Mouse (Mus musculus) midbrain, embryonic 12.5 days (tissue): ENCODE results near the gene Rps6kl1. TPM values are rescaled to one million over a fixed set of nuclear protein-coding genes. Genes with fewer than 3 reads are reported as not detected.

Experiments used
- ATAC-seq: fragments of 200-750 bp; cut with Nextera tagmentation; 2 replicates; pipeline ENCODE4 v1.8.0; 2017; ENCODE audit warnings: low read depth, moderate TSS enrichment, moderate library complexity; ENCODE audit not compliant: low FRiP score
- H3K27ac ChIP-seq: fragments of 300-500 bp; sonication (generic); replicated peaks from 2 replicates; pipeline ENCODE4 v1.5.1; 2016; ENCODE audit warnings: mild to moderate bottlenecking
- H3K27me3 ChIP-seq: fragments of 300-500 bp; sonication (generic); 2 replicates; pipeline ENCODE4 v1.6.1; 2016; ENCODE audit warnings: mild to moderate bottlenecking
- H3K36me3 ChIP-seq: fragments of 300-500 bp; sonication (generic); 2 replicates; pipeline ENCODE4 v1.6.1; 2016
- H3K4me1 ChIP-seq: fragments of 300-500 bp; sonication (generic); 2 replicates; pipeline ENCODE4 v1.6.1; 2016
- H3K4me2 ChIP-seq: fragments of 300-500 bp; sonication (generic); replicated peaks from 2 replicates; pipeline ENCODE4 v1.6.1; 2016; ENCODE audit warnings: mild to moderate bottlenecking, moderate library complexity
- H3K4me3 ChIP-seq: fragments of 300-500 bp; sonication (generic); 2 replicates; pipeline ENCODE4 v1.5.1; 2016; ENCODE audit warnings: mild to moderate bottlenecking
- H3K9ac ChIP-seq: fragments of 300-500 bp; sonication (generic); replicated peaks from 2 replicates; pipeline ENCODE4 v1.6.1; 2016; ENCODE audit warnings: mild to moderate bottlenecking, moderate library complexity
- H3K9me3 ChIP-seq: fragments of 300-500 bp; sonication (generic); 2 replicates; pipeline ENCODE4 v1.6.1; 2016; ENCODE audit warnings: mild to moderate bottlenecking
- WGBS: fragments of 180-500 bp; shearing (Covaris S2); methylation state at CpG from one replicate; pipeline ENCODE4 v1.1.7; 2016; 5-methylcytosine and 5-hydroxymethylcytosine counted together
- polyA plus RNA-seq: library from polyadenylated mRNA; unstranded; fragments of >200 nt; fragmentation: Nextera tagmentation; extraction: Ambion mirVana; gene quantifications from 2 replicates; pipeline ENCODE4 v1.2.1, GENCODE M21; 2016

Rps6kl1 gene
- polyA plus RNA-seq, 1 experiment from 2014 or later = 6.1 TPM

DNA sequence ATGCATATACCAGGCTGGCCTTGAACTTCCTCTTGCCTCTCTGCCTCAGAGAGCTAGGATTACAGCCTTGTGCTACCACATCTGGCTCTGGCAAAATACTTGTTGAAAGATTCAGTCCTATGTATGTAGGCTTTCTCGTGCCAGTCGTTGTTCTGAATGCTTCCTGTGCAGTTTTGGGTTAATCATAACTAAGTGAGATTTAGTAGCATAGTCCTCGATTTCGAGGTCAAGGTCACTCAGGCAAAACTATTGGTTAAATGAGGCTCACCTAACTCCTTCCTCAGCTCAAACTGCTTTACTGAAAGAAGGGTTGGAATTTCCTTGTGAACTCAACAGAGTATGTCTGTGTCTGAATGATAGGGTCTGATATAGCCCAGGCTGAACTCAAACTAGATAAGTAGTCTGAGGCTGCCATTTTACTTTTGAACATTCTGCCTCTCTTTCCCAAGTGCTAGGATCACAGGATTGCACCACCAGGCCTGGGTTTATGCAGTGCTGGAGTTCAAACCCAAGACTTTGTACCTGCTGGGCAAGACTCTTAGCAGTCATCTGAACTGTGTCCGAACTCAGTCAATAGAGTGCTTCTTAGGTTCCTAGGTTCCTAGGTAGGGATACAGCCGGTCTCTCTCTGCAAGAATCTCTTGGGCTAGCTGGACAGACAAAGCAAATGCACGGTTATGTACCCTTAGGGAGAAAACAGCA is 38.4 kb downstream of the Rps6kl1 start:
- Histone ChIP-seq H3K4me2 (no peak overlapping the region; the same call in 1 of the 2 replicates), H3K4me3 (no peak overlapping the region)
- WGBS = 91% methylated on average over 7 of the region's 7 CpGs

DNA sequence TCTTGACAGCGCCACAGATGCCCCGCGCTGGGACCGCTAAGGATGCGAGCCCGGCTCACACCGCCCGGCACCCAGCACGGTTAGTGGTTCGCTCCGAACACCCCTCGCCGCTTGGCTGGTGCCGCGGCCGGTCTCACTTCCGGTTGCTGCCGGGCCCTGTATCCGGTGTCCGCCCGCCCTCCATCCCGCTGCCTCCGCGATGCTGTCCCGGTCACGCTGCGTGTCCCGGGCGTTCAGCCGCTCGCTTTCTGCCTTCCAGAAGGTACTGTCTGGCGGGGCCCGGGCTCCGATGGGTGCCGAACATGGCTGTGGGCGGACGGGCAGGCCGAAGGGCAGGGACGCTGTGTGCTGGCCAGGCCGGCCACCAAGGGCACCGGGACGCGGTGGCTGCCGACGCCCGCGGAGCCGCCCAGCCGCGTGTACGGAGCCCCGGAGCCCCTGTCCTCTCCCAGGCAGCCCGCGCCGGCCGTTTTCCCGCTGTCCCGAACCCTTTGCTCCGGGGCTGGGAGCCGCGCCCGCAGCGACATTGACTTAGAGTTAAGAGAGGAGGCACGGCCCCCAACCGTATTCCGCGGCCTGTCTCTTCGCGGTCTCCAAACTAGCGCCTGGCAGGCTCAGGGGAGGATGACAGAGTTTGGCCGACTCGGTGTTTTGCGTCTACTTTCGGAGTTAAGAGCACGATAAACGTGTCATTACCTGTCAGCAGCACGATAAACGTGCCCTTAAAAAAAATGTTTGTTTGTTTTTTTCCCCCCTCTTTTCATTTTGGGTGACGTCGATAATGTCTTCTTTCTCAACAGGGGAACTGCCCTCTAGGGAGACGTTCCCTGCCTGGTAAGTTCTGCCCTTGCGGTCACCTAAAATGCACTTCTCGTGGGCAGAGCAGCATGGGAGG is 40.1 kb downstream of the Rps6kl1 start, which contains the start of the genes Prox2 and Dlst:
TSS of gene Prox2 (minus strand) at position 62 of the 895 bp plus-strand sequence.
TSS of gene Dlst (plus strand) at position 136 of the 895 bp plus-strand sequence.
- Histone ChIP-seq H3K4me1 (peaks cover 39% of the 10 kb centered on the region), H3K4me3 (peak within 1 kb of the TSS; percentile 100), H3K9ac (peak within 1 kb of the TSS; percentile 98), H3K4me2 (peak within 1 kb of the TSS; percentile 95), H3K27ac (peak within 1 kb of the TSS; percentile 81), H3K9me3 (no peaks in the 10 kb centered on the region), H3K36me3 (0 out of 2 replicates have a peak, but pooled peaks cover 5% of the 10 kb centered on the region), H3K27me3 (no peaks in the 10 kb centered on the region)
- peak; percentile 97 for ATAC-seq
- under 1% methylated on average over 83 of the region's 83 CpGs for WGBS

More for the DNA sequence above, 38.4 kb downstream of the Rps6kl1 start:
- peaks cover 11% of the 10 kb centered on the region; the same call in 1 of the 2 replicates for H3K36me3 ChIP-seq
- peaks cover 32% of the 10 kb centered on the region for H3K4me1 ChIP-seq
- no peak overlapping the region for H3K27ac ChIP-seq
- ATAC-seq = no peak
- H3K9me3 ChIP-seq = no peaks in the 10 kb centered on the region
- no peaks in the 10 kb centered on the region for H3K27me3 ChIP-seq
- no peak overlapping the region; the same call in 1 of the 2 replicates for H3K9ac ChIP-seq

DNA sequence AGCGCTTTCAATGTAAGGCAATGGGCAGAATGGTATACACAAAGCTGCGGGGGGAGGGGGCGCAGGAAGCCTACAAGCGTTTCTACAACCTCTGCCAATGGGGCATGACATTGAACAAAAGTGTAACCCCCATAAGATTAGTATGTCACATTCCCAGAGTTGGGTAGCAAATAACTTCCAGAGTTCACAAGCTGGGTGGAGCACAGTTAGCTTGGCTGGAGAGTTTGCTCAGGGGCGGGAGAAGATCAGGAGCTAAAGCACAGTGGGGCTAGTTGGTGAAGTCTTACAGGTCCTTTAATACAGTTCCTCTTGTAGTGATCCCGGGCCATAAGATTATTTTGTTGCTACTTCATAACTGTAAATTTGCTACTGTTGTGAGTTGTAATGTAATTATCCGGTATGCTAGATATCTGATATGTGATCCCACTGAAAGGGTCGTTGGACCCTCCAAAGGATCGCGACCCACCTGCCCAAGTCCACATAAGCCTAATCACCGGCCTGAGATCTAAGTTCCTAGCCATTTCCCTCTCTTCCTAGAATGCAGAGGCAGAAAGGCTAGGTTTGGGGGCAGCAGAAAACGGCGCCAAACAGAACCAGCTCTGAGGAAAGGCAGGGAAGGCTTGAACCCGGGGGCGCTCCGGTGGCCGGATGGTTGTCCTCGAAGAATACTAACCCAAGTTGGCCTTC is 40.9 kb downstream of the Rps6kl1 start:
- H3K9me3 ChIP-seq = no peaks in the 10 kb centered on the region
- H3K9ac ChIP-seq = peak overlapping the region; percentile 98
- peak overlapping the region; percentile 100 for H3K4me3 ChIP-seq
- H3K27me3 ChIP-seq = no peaks in the 10 kb centered on the region
- 15% methylated on average over 18 of the region's 18 CpGs for WGBS
- peaks cover 39% of the 10 kb centered on the region for H3K4me1 ChIP-seq
- peak overlapping the region; percentile 81 for H3K27ac ChIP-seq
- no peak for ATAC-seq
- H3K4me2 ChIP-seq = peak overlapping the region; percentile 95
- 0 out of 2 replicates have a peak, but pooled peaks cover 5% of the 10 kb centered on the region for H3K36me3 ChIP-seq

DNA sequence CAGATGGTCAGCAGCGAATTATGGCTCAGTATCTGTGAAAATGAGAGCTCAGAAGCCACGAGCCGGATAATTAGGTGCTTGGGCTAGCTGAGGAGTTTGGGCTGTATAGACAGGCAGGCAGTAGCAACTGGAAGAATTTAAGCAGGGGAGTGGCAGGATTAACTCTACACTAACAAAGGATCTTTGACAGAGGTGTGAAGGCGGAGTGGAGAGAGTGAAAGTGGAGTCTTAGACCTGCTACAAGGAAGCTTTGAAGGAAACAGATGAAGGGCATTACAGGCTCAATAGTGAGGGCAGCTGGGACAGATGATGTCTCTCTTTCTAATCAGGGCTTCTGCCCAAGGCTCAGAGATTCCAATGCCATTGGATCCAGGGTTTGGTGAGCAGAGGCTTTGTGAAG is 41.6 kb downstream of the Rps6kl1 start:
- 22% methylated on average over 4 of the region's 4 CpGs for WGBS
- Histone ChIP-seq H3K4me1 (peaks cover 39% of the 10 kb centered on the region), H3K4me2 (peak overlapping the region; percentile 95; the same call in 1 of the 2 replicates), H3K9ac (0 out of 2 replicates have a peak overlapping the region, but pooled peaks have one; percentile 24), H3K4me3 (no peak overlapping the region), H3K9me3 (no peaks in the 10 kb centered on the region), H3K36me3 (no peaks in the 10 kb centered on the region), H3K27me3 (no peaks in the 10 kb centered on the region), H3K27ac (no peak overlapping the region)
- ATAC-seq = no peak

- 55% methylated on average over 3 of the region's 3 CpGs for WGBS
- Histone ChIP-seq H3K27me3 (no peaks in the 10 kb centered on the region), H3K27ac (no peak overlapping the region), H3K4me2 (no peak overlapping the region), H3K9me3 (no peaks in the 10 kb centered on the region), H3K4me1 (peaks cover 39% of the 10 kb centered on the region), H3K9ac (no peak overlapping the region), H3K4me3 (no peak overlapping the region), H3K36me3 (no peaks in the 10 kb centered on the region)
- ATAC-seq = no peak
These were observed 42.4 kb downstream of the Rps6kl1 start for GRCm38 (mm10) chr12:85108643-85109042.

GRCm38 (mm10) chr12:85106292-85106691 is 44.8 kb downstream of the Rps6kl1 start:
- H3K4me3 ChIP-seq = no peak overlapping the region
- H3K36me3 ChIP-seq = no peaks in the 10 kb centered on the region
- H3K27ac ChIP-seq = no peak overlapping the region
- no peaks in the 10 kb centered on the region for H3K27me3 ChIP-seq
- H3K4me2 ChIP-seq = peak overlapping the region; percentile 13; the same call in 1 of the 2 replicates
- no peak overlapping the region for H3K9ac ChIP-seq
- H3K9me3 ChIP-seq = no peaks in the 10 kb centered on the region
- ATAC-seq = no peak
- H3K4me1 ChIP-seq = peaks cover 23% of the 10 kb centered on the region
- WGBS = 5% methylated on average over 8 of the region's 8 CpGs

DNA sequence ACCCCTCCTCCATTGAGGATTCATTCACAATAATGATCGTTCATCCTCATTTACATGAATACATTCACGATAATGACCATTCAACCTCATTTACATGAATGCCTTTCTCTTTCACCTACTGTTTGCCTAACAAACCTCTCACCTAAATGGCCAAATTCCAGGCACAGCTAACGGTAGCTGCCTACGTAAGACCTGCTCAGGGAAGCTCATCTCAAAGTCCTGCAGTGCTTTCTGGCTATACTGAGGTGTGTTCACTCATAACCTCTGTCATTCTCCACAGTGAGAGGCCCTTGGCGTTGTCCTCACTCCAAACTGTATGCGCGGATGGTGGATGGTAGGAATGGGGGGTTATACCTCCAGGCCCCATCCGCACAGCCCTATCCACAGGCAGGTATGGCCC is 46.3 kb downstream of the Rps6kl1 start:
- no peaks in the 10 kb centered on the region for H3K36me3 ChIP-seq
- no peak for ATAC-seq
- H3K4me1 ChIP-seq = peaks cover 20% of the 10 kb centered on the region
- H3K9ac ChIP-seq = no peak overlapping the region
- 93% methylated on average over 8 of the region's 8 CpGs for WGBS
- H3K27ac ChIP-seq = no peak overlapping the region
- H3K9me3 ChIP-seq = no peaks in the 10 kb centered on the region
- no peaks in the 10 kb centered on the region for H3K27me3 ChIP-seq
- H3K4me2 ChIP-seq = no peak overlapping the region
- no peak overlapping the region for H3K4me3 ChIP-seq

DNA sequence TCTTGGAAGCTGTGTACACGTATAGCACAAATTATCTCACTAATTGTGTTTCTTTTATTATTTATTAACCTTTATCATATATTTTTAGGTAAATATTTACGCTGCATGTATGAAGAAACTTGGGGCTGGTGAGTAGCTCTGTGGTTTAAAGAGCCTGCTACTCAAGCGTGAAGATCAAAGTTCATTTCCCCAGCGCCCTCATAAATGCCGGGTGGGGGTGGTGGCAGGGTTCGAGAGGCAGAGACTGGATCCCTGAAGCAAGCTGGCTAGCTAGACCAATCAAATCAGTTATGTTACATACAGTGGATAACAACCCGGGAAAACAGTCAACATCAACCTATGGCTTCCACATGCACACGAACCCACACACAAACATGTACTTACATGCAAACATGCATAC is 48.0 kb downstream of the Rps6kl1 start:
- Histone ChIP-seq H3K27me3 (no peaks in the 10 kb centered on the region), H3K27ac (no peak overlapping the region), H3K4me1 (peaks cover 14% of the 10 kb centered on the region; the same call in 1 of the 2 replicates), H3K4me3 (no peak overlapping the region), H3K36me3 (no peaks in the 10 kb centered on the region), H3K9ac (no peak overlapping the region), H3K4me2 (no peak overlapping the region), H3K9me3 (no peaks in the 10 kb centered on the region)
- no peak for ATAC-seq
- 80% methylated on average over 8 of the region's 8 CpGs for WGBS

- H3K4me1 ChIP-seq = peaks cover 13% of the 10 kb centered on the region; the same call in 1 of the 2 replicates
- no peaks in the 10 kb centered on the region for H3K36me3 ChIP-seq
- WGBS = 85% methylated on average over 5 of the region's 5 CpGs
These were observed 49.5 kb downstream of the Rps6kl1 start for GRCm38 (mm10) chr12:85101521-85102106.

GRCm38 (mm10) chr12:85101001-85101400 is 50.1 kb downstream of the Rps6kl1 start:
- Histone ChIP-seq H3K36me3 (no peaks in the 10 kb centered on the region), H3K4me2 (0 out of 2 replicates have a peak overlapping the region, but pooled peaks have one; percentile 2), H3K4me3 (no peak overlapping the region), H3K4me1 (peaks cover 8% of the 10 kb centered on the region; the same call in 1 of the 2 replicates), H3K27me3 (no peaks in the 10 kb centered on the region), H3K27ac (peak overlapping the region; percentile 47; the same call in 1 of the 2 replicates), H3K9ac (no peak overlapping the region; the same call in 1 of the 2 replicates), H3K9me3 (no peaks in the 10 kb centered on the region)
- WGBS = 31% methylated on average over 14 of the region's 14 CpGs
- no peak for ATAC-seq

More at GRCm38 (mm10) chr12:85101521-85102106, 49.5 kb downstream of the Rps6kl1 start:
- no peak overlapping the region for H3K4me3 ChIP-seq
- no peak overlapping the region for H3K4me2 ChIP-seq
- H3K27me3 ChIP-seq = no peaks in the 10 kb centered on the region
- ATAC-seq = no peak
- H3K27ac ChIP-seq = no peak overlapping the region
- no peak overlapping the region for H3K9ac ChIP-seq
- no peaks in the 10 kb centered on the region for H3K9me3 ChIP-seq

- Histone ChIP-seq H3K9ac (no peak overlapping the region), H3K36me3 (no peaks in the 10 kb centered on the region), H3K27ac (no peak overlapping the region), H3K4me3 (no peak overlapping the region), H3K4me2 (no peak overlapping the region), H3K4me1 (peaks cover under 1% of the 10 kb centered on the region; the same call in 1 of the 2 replicates), H3K9me3 (no peaks in the 10 kb centered on the region), H3K27me3 (no peaks in the 10 kb centered on the region)
- 89% methylated on average over 7 of the region's 7 CpGs for WGBS
- ATAC-seq = no peak
These were observed 55.2 kb downstream of the Rps6kl1 start for GRCm38 (mm10) chr12:85095859-85096258.
